Comparison of ENCODE assay signal across 9 mouse cellular contexts in genomic region chr14:25614684-25615083, GRCm38 (mm10).
DNase-seq lines count a peak whose midpoint lies in the region; ATAC-seq and TF ChIP-seq lines count a peak whose summit lies in the region.
"Had no signal": no experiment of that assay in that cellular context is flagged by ENCODE, and none has a peak within 500 bp of the region (broad histone marks: within the 10 kb centered on the region; RNA-seq: fewer than 3 reads in every experiment).

No protein-coding gene starts in this region.

- H3K36me3 ChIP-seq in hindbrain, embryonic 11.5 days (ENCODE audit: control insufficient read depth, insufficient read depth, low read length): no peaks in the 10 kb centered on the region
- H3K36me3 ChIP-seq in hindbrain, embryonic 10.5 days: peaks cover 88% of the 10 kb centered on the region
- H3K36me3 ChIP-seq in stomach, embryonic 14.5 days (ENCODE audit: control insufficient read depth, insufficient read depth, low read length): peaks cover 3% of the 10 kb centered on the region; the same call in 1 of the 2 replicates
- H3K36me3 ChIP-seq in stomach, postnatal 0 days (ENCODE audit: control insufficient read depth, insufficient read depth, low read length): peaks cover 4% of the 10 kb centered on the region; the same call in 1 of the 2 replicates
- H3K36me3 ChIP-seq in lung, postnatal 0 days (ENCODE audit: insufficient read depth, low read length): no peaks in the 10 kb centered on the region
- no peaks in the 10 kb centered on the region for H3K36me3 ChIP-seq in stomach, embryonic 16.5 days (ENCODE audit: control insufficient read depth, insufficient read depth, low read length)
- H3K36me3 ChIP-seq: G1E had no signal

- H3K4me3 ChIP-seq in hindbrain, embryonic 11.5 days (ENCODE audit: low read depth, low read length): no peak overlapping the region
- H3K4me3 ChIP-seq in hindbrain, embryonic 10.5 days: no peak overlapping the region
- H3K4me3 ChIP-seq in stomach, embryonic 14.5 days (ENCODE audit: low read depth, low read length): no peak overlapping the region
- no peak overlapping the region for H3K4me3 ChIP-seq in stomach, postnatal 0 days (ENCODE audit: low read depth, low read length)
- H3K4me3 ChIP-seq in lung, postnatal 0 days (ENCODE audit: low read depth, low read length): no peak overlapping the region
- H3K4me3 ChIP-seq in stomach, embryonic 16.5 days (replicated peaks; ENCODE audit: low read length): no peak overlapping the region

- no peaks in the 10 kb centered on the region for H3K9me3 ChIP-seq in hindbrain, embryonic 11.5 days (ENCODE audit: control insufficient read depth, low read length)
- H3K9me3 ChIP-seq in hindbrain, embryonic 10.5 days: no peaks in the 10 kb centered on the region
- no peaks in the 10 kb centered on the region for H3K9me3 ChIP-seq in stomach, embryonic 14.5 days (ENCODE audit: control insufficient read depth, low read depth, low read length)
- H3K9me3 ChIP-seq in stomach, postnatal 0 days (ENCODE audit: control insufficient read depth, low read length): no peaks in the 10 kb centered on the region
- no peaks in the 10 kb centered on the region for H3K9me3 ChIP-seq in lung, postnatal 0 days (ENCODE audit: low read length)
- H3K9me3 ChIP-seq in stomach, embryonic 16.5 days (replicated peaks; ENCODE audit: control insufficient read depth, low read length): no peaks in the 10 kb centered on the region

- 73% methylated on average over 5 of the region's 5 CpGs for WGBS in hindbrain, embryonic 11.5 days
- WGBS in hindbrain, embryonic 10.5 days: 73% methylated on average over 5 of the region's 5 CpGs
- 67% methylated on average over 5 of the region's 5 CpGs for WGBS in stomach, embryonic 14.5 days
- 64% methylated on average over 5 of the region's 5 CpGs for WGBS in stomach, postnatal 0 days
- WGBS in lung, postnatal 0 days: 43% methylated on average over 5 of the region's 5 CpGs
- WGBS in stomach, embryonic 16.5 days: 63% methylated on average over 5 of the region's 5 CpGs

- 0 out of 2 replicates have a peak overlapping the region, but pooled peaks have one; percentile 8 for H3K9ac ChIP-seq in hindbrain, embryonic 11.5 days (ENCODE audit: low read depth, low read length)
- H3K9ac ChIP-seq in stomach, embryonic 14.5 days (replicated peaks; ENCODE audit: low read depth, low read length): no peak overlapping the region
- no peak overlapping the region for H3K9ac ChIP-seq in stomach, postnatal 0 days (ENCODE audit: low read length)
- no peak overlapping the region for H3K9ac ChIP-seq in lung, postnatal 0 days (replicated peaks; ENCODE audit: low read depth)
- no peak overlapping the region for H3K9ac ChIP-seq in stomach, embryonic 16.5 days (ENCODE audit: low read length)

- H3K27ac ChIP-seq in hindbrain, embryonic 11.5 days (ENCODE audit: low read depth, low read length): no peak overlapping the region
- H3K27ac ChIP-seq in hindbrain, embryonic 10.5 days: no peak overlapping the region
- H3K27ac ChIP-seq in stomach, embryonic 14.5 days (ENCODE audit: low read length): peak overlapping the region; percentile 21; the same call in 1 of the 2 replicates
- H3K27ac ChIP-seq in stomach, postnatal 0 days (replicated peaks): no peak overlapping the region
- peak overlapping the region; percentile 38; the same call in 1 of the 2 replicates for H3K27ac ChIP-seq in lung, postnatal 0 days (ENCODE audit: low read length)
- H3K27ac ChIP-seq in stomach, embryonic 16.5 days (ENCODE audit: low read length): peak overlapping the region; percentile 25; the same call in 1 of the 2 replicates

- TF ChIP-seq EP300 in stomach, postnatal 0 days (optimal IDR thresholded peaks at IDR 0.05): no peak
- no peak for TF ChIP-seq EP300 in lung, postnatal 0 days (IDR thresholded peaks at IDR 0.05)

- no peak overlapping the region for H3K4me2 ChIP-seq in hindbrain, embryonic 11.5 days (replicated peaks; ENCODE audit: low read depth, low read length)
- H3K4me2 ChIP-seq in stomach, embryonic 14.5 days (replicated peaks; ENCODE audit: low read depth, low read length): no peak overlapping the region
- H3K4me2 ChIP-seq in stomach, postnatal 0 days (replicated peaks; ENCODE audit: low read depth): no peak overlapping the region
- H3K4me2 ChIP-seq in lung, postnatal 0 days (replicated peaks; ENCODE audit: low read depth, low read length): no peak overlapping the region
- H3K4me2 ChIP-seq in stomach, embryonic 16.5 days (ENCODE audit: low read depth, low read length): no peak overlapping the region

- DNase-seq in hindbrain, embryonic 11.5 days (ENCODE audit: low spot score): no peak
- no peak for DNase-seq in hindbrain, embryonic 10.5 days (ENCODE audit: low spot score)
- no peak for DNase-seq in stomach, postnatal 0 days (ENCODE audit: low spot score)
- peak; percentile 32 for DNase-seq in lung, postnatal 0 days (ENCODE audit: low spot score)
- DNase-seq in thymus, postnatal 0 days (ENCODE audit: low spot score): no peak
- DNase-seq in cerebellum, postnatal 10 days: no peak

- H3K4me1 ChIP-seq in hindbrain, embryonic 11.5 days (replicated peaks; ENCODE audit: control insufficient read depth, insufficient read depth, low read length): peaks cover 16% of the 10 kb centered on the region
- H3K4me1 ChIP-seq in hindbrain, embryonic 10.5 days (replicated peaks): peaks cover 82% of the 10 kb centered on the region
- H3K4me1 ChIP-seq in stomach, embryonic 14.5 days (ENCODE audit: control insufficient read depth, insufficient read depth, low read length): peaks cover 54% of the 10 kb centered on the region
- peaks cover 22% of the 10 kb centered on the region for H3K4me1 ChIP-seq in stomach, postnatal 0 days (replicated peaks; ENCODE audit: control insufficient read depth, insufficient read depth)
- H3K4me1 ChIP-seq in lung, postnatal 0 days (ENCODE audit: insufficient read depth, low read depth, low read length): peaks cover 9% of the 10 kb centered on the region; the same call in 1 of the 2 replicates
- peaks cover 60% of the 10 kb centered on the region for H3K4me1 ChIP-seq in stomach, embryonic 16.5 days (ENCODE audit: control insufficient read depth, insufficient read depth, low read length)

- TF ChIP-seq CTCF in stomach, postnatal 0 days (IDR thresholded peaks at IDR 0.05; ENCODE audit: low read depth): no peak
- no peak for TF ChIP-seq CTCF in lung, postnatal 0 days (IDR thresholded peaks at IDR 0.05)

- H3K27me3 ChIP-seq in hindbrain, embryonic 11.5 days (ENCODE audit: control insufficient read depth, insufficient read depth, low read length): no peaks in the 10 kb centered on the region
- no peaks in the 10 kb centered on the region for H3K27me3 ChIP-seq in hindbrain, embryonic 10.5 days (ENCODE audit: insufficient read depth, poor library complexity, severe bottlenecking)
- H3K27me3 ChIP-seq in stomach, embryonic 14.5 days (ENCODE audit: control insufficient read depth, insufficient read depth, low read length): no peaks in the 10 kb centered on the region
- H3K27me3 ChIP-seq in stomach, postnatal 0 days (ENCODE audit: control insufficient read depth, insufficient read depth, low read length): no peaks in the 10 kb centered on the region
- no peaks in the 10 kb centered on the region for H3K27me3 ChIP-seq in lung, postnatal 0 days (replicated peaks; ENCODE audit: insufficient read depth, low read length)
- H3K27me3 ChIP-seq in stomach, embryonic 16.5 days (ENCODE audit: control insufficient read depth, insufficient read depth, low read length): no peaks in the 10 kb centered on the region

- ATAC-seq in hindbrain, embryonic 11.5 days (ENCODE audit: low FRiP score): no peak
- no peak for ATAC-seq in stomach, embryonic 14.5 days (ENCODE audit: insufficient number of reproducible peaks, insufficient read depth, low FRiP score, low read depth)
- no peak for ATAC-seq in stomach, postnatal 0 days (ENCODE audit: low FRiP score, low TSS enrichment)
- ATAC-seq in lung, postnatal 0 days: peak; percentile 68
- no peak for ATAC-seq in stomach, embryonic 16.5 days (ENCODE audit: insufficient read depth, low FRiP score)

Comparison
In these comparisons a context has a peak if more than half of its experiments do, and no peak if none do; other contexts are left out.
1. H3K27ac ChIP-seq: peak in stomach, embryonic 14.5 days (single experiment), lung, postnatal 0 days (single experiment) and stomach, embryonic 16.5 days (single experiment); none in hindbrain, embryonic 11.5 days (single experiment), hindbrain, embryonic 10.5 days (single experiment) and stomach, postnatal 0 days (single experiment).